Mouse (Mus musculus) T-helper 17 cell (primary cell): ENCODE measurements at regions not wholly inside any gene's neighbourhood (a gene's known extent, or its start where the extent isn't known, plus 50 kb on each side); places are given as distances from the start of the nearest gene placed in this dataset.

Experiments
- in situ Hi-C, 2 experiments: fragments of 300-600 bp; cut with MboI, MseI; formaldehyde crosslinking; loops; 1 replicate in 1 of 2; 2 replicates in 1 of 2; pipeline ENCODE4 v1.15.1; 2025; ENCODE audit warnings: high pct_unique_total_duplicates in 2 of 2

- in situ Hi-C loops: no loop called here
Measured at GRCm38 (mm10) chr8:112219656-112220055, 204.8 kb upstream of the Gm6793 start.

- in situ Hi-C loops: no loop called here
Measured at GRCm38 (mm10) chr8:112212170-112212569, 197.3 kb upstream of the Gm6793 start.

DNA sequence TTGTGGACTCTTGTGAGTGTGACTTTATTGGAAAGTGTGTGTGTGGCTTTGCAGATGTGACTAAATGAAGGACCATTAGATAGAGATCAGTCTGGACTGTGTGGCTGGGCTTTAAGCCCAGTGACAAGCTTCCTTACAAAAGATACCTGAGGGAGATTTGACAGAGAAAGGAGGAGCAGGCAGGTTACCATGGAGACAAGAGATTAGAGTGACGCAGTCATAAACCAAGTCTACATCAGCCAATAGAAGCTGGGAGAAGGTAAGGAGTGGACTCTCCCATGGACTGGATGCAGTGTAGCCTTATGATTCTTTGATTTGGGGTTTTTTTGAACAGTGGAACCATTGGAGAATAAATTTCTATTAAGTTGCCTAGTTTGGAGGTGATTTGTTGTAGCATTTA lies 181.6 kb upstream of the Gm6793 start:
- in situ Hi-C loops: no loop called here

DNA sequence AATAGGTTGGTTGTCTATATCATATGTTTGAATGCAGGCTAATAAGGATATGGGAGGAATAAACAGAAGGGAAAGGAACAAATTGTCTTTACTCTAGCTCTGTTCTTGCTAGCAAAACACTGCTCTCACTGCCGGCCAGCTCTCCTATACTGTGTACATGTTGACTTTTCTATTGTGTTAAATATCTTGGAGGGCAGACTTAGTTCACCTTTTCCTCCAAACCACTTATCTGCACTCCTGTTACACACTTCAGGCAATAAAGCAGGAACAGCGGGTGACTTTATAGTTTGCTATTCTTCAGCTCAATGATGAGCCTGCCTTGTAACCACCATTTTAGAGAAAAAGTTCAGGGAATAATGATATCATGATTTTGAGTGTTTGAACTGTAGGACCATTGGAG lies 181.0 kb upstream of the Gm6793 start:
- in situ Hi-C loops: no loop called here

GRCm38 (mm10) chr8:112191846-112192245 lies 177.0 kb upstream of the Gm6793 start:
- in situ Hi-C loops: no loop called here

DNA sequence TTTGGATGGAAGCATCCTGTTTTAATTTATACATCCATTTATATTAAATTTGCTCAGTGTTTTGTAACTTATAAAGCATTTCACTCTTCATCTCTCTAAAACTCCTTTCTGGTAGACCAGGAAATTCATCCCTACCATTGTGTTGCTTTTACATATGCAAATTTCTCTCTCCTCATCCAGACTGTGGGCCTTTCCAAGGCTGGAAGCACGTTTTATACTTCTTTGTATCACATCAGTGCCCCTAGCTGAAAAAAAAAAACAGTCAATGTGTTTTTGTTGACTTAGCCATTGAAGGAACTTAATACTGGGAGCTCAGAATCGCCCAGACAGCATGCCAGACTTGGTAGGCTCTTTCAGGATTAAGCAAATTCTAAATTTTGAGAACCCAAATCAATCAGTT lies 174.9 kb upstream of the Gm6793 start:
- in situ Hi-C loops: no loop called here

DNA sequence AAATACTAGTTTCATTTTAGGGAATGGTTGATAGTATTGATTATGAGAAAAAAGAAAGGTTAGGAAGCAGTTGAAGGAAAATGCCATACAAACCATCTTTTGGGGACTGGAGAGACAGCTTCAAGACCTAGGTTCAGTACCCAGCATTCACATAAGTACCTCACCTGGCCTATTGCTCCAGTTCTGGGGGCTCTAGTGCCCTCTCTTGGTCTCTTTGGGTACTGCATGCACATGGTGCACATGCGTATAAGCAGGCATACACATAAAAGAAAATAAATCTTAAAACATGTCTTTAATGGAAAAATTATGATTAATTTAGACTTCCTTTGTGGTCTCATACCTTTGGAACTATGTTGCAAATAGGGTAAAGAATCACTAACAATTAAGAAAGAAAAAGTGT lies 155.3 kb upstream of the Gm6793 start:
- in situ Hi-C loops: no loop called here

GRCm38 (mm10) chr8:112156656-112157055 lies 141.8 kb upstream of the Gm6793 start:
- in situ Hi-C loops: no loop called here

GRCm38 (mm10) chr8:112138924-112139323 lies 124.1 kb upstream of the Gm6793 start:
- in situ Hi-C loops: no loop called here

DNA sequence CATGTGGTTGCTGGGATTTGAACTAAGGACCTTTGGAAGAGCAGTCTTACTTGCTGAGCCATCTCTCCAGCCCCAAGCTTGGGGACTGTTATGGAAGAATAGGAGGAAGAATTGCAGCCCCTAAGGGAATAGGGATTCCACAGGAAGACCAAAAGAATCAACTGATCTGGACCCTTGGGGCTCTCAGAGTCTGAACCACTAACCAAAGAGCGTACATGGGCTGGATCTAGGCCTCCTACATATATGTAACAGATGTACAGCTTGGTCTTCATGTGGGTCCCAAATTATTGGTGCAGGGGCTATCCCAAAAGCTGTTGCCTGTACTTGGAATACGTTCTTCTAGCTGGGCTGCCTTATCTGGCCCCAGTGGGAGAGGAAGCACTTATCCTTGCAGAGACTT lies 115.4 kb upstream of the Gm6793 start:
- in situ Hi-C loops: no loop called here

DNA sequence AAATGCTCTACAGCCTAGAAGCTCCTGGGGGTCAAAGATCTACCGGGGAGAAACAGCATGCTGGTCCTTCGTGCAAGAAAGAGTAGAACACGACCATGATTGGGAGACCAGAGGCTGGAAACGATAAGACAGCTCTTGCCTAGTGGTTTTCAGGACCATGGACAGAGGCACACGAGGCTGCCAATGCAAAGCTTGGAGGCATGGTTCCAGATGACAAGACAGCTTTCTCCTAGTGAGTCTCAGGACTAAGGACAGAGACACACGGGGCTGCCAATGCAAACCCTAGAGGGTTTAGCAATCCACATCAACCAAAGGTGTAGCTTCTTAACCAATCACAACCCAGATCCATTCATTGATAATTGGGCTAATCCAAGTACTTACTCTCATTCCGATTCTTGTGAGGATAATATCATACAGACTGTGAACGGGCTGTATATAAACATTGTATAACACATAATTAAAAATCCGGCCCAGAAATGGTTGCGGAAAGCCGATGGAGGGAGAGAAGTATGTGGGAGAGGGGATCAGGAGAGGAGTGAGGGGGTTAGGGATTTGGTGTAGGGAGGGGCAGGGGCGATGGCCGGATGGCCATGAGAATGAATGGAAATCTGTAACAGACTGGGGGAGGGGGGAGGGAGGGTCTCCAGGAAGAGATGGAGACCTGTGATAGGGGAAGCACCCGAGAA lies 114.1 kb upstream of the Gm6793 start:
- in situ Hi-C loops: no loop called here

- in situ Hi-C loops: no loop called here
Measured at GRCm38 (mm10) chr8:112111950-112112349, 97.1 kb upstream of the Gm6793 start.

DNA sequence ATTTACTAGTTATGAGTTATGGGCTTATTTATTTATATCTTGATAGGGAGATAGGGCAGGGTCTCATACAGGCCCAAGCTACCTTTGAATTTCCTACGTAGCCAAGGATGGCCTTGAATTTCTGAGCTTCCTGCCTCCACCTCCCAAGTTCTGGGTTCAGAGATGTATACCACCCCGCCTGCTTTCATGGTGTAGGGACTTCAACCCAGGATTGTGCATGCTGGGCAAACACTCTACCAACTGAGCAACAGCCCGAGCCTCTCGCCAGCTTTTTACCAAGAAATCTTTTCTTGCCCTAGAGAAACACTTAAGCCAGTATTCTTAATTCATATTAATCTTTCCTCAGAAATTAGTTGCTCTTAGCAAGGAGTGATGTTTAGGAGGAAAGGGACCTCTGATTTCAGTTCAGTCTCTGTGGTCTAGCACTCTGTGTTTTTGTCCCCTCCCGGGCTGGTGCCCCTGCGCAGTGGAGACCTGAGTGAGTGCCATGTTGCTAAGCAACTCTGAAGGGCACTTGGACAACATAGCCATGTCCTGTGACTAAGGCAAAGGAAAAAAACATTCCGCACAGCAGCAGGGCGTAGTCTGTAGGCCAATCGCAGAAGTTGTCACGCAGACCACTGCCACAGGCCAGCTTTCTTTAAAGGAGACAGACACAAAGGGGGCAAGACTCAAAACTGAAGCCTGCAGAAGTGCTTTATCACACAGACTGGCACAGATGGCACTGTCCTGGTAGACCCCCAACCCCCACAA lies 83.2 kb upstream of the Gm6793 start:
- in situ Hi-C loops: no loop called here

- in situ Hi-C loops: no loop called here
Measured at GRCm38 (mm10) chr8:112094881-112095280, 80.0 kb upstream of the Gm6793 start.

GRCm38 (mm10) chr8:112093554-112093953 lies 78.7 kb upstream of the Gm6793 start:
- in situ Hi-C loops: no loop called here

- in situ Hi-C loops: no loop called here
Measured at GRCm38 (mm10) chr8:112092831-112093230, 78.0 kb upstream of the Gm6793 start.

GRCm38 (mm10) chr8:112078621-112079020 lies 63.8 kb upstream of the Gm6793 start:
- in situ Hi-C loops: no loop called here

DNA sequence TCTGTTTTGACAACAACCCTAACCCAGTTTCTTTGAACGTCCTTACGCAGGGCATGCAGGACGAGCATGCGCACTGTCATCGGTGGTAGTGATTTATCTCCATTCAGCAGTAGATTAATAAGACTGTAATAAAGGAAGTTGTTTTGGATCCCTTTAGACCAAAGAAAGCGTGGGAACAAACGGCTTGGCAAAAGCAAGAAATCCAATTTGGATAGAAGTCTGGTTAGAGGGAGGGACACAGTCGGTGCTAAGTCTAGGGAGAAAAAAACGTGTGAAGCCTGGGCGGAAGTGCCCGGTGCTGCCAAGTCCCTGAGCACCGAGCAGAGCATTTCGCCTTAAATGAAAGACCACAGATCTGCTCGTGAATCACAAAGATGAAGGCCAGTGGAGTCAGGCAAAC lies 57.4 kb upstream of the Gm6793 start:
- in situ Hi-C loops: loop anchor here in 1 of 2 experiments (25.0 kb wide), 1 partner anchor 1915 kb away; no protein-coding TSS in a partner anchor

- in situ Hi-C loops: loop anchor here in 1 of 2 experiments (25.0 kb wide), 1 partner anchor 1917 kb away; no protein-coding TSS in a partner anchor
Measured at GRCm38 (mm10) chr8:112070251-112070650, 55.4 kb upstream of the Gm6793 start.
